Mouse (Mus musculus): ENCODE data around the gene Crxos. TPM values are rescaled to one million over a fixed set of nuclear protein-coding genes. Genes with fewer than 3 reads are reported as not detected.

Crxos gene
- polyA plus RNA-seq, 1 experiment from 2014 or later, result not detected

GRCm38 (mm10) chr7:15894251-15894650, 11.8 kb downstream of the Crxos start:
- DNase-seq (ENCODE audit: low spot score), result no peak
- Histone ChIP-seq H3K27me3 (ENCODE audit: control insufficient read depth, insufficient read depth, low read length) (no peaks in the 10 kb centered on the region), H3K4me2 (ENCODE audit: low read depth, low read length) (no peak overlapping the region), H3K36me3 (replicated peaks; ENCODE audit: control insufficient read depth, insufficient read depth, low read depth, low read length) (no peaks in the 10 kb centered on the region), H3K4me3 (ENCODE audit: low read depth, low read length) (no peak overlapping the region), H3K9me3 (replicated peaks; ENCODE audit: control insufficient read depth, low read length) (no peaks in the 10 kb centered on the region), H3K4me1 (ENCODE audit: control insufficient read depth, insufficient read depth, low read length) (no peaks in the 10 kb centered on the region), H3K27ac (replicated peaks; ENCODE audit: low read depth, low read length) (no peak overlapping the region), H3K9ac (replicated peaks; ENCODE audit: low read length) (no peak overlapping the region)
- WGBS, result 85% methylated on average over 1 of the region's 1 CpGs
- ATAC-seq (replicated peaks; ENCODE audit: insufficient number of reproducible peaks, low FRiP score, low TSS enrichment, low read depth), result no peak

GRCm38 (mm10) chr7:15901366-15902048, 19.1 kb downstream of the Crxos start:
- no peak overlapping the region for H3K4me3 ChIP-seq (ENCODE audit: low read depth, low read length)
- no peaks in the 10 kb centered on the region for H3K36me3 ChIP-seq (replicated peaks; ENCODE audit: control insufficient read depth, insufficient read depth, low read depth, low read length)
- no peak overlapping the region for H3K9ac ChIP-seq (replicated peaks; ENCODE audit: low read length)
- no peak overlapping the region for H3K4me2 ChIP-seq (ENCODE audit: low read depth, low read length)
- DNase-seq (ENCODE audit: low spot score), result no peak
- WGBS, result 81% methylated on average over 9 of the region's 9 CpGs
- no peaks in the 10 kb centered on the region for H3K4me1 ChIP-seq (ENCODE audit: control insufficient read depth, insufficient read depth, low read length)
- H3K9me3 ChIP-seq (replicated peaks; ENCODE audit: control insufficient read depth, low read length), result no peaks in the 10 kb centered on the region
- ATAC-seq (replicated peaks; ENCODE audit: insufficient number of reproducible peaks, low FRiP score, low TSS enrichment, low read depth), result no peak
- no peaks in the 10 kb centered on the region for H3K27me3 ChIP-seq (ENCODE audit: control insufficient read depth, insufficient read depth, low read length)
- H3K27ac ChIP-seq (replicated peaks; ENCODE audit: low read depth, low read length), result no peak overlapping the region

- Histone ChIP-seq H3K9me3 (replicated peaks; ENCODE audit: control insufficient read depth, low read length) (no peaks in the 10 kb centered on the region), H3K9ac (replicated peaks; ENCODE audit: low read length) (no peak overlapping the region), H3K4me2 (ENCODE audit: low read depth, low read length) (no peak overlapping the region), H3K27me3 (ENCODE audit: control insufficient read depth, insufficient read depth, low read length) (no peaks in the 10 kb centered on the region), H3K36me3 (replicated peaks; ENCODE audit: control insufficient read depth, insufficient read depth, low read depth, low read length) (no peaks in the 10 kb centered on the region), H3K27ac (replicated peaks; ENCODE audit: low read depth, low read length) (no peak overlapping the region), H3K4me3 (ENCODE audit: low read depth, low read length) (no peak overlapping the region), H3K4me1 (ENCODE audit: control insufficient read depth, insufficient read depth, low read length) (no peaks in the 10 kb centered on the region)
- DNase-seq (ENCODE audit: low spot score), result no peak
- no peak for ATAC-seq (replicated peaks; ENCODE audit: insufficient number of reproducible peaks, low FRiP score, low TSS enrichment, low read depth)
- WGBS, result 72% methylated on average over 7 of the region's 7 CpGs
These were observed 23.4 kb downstream of the Crxos start for GRCm38 (mm10) chr7:15905861-15906260.

- WGBS, result 83% methylated on average over 1 of the region's 1 CpGs
- Histone ChIP-seq H3K4me3 (ENCODE audit: low read depth, low read length) (no peak overlapping the region), H3K4me2 (ENCODE audit: low read depth, low read length) (no peak overlapping the region), H3K27ac (replicated peaks; ENCODE audit: low read depth, low read length) (no peak overlapping the region), H3K36me3 (replicated peaks; ENCODE audit: control insufficient read depth, insufficient read depth, low read depth, low read length) (no peaks in the 10 kb centered on the region), H3K4me1 (ENCODE audit: control insufficient read depth, insufficient read depth, low read length) (no peaks in the 10 kb centered on the region), H3K27me3 (ENCODE audit: control insufficient read depth, insufficient read depth, low read length) (no peaks in the 10 kb centered on the region), H3K9me3 (replicated peaks; ENCODE audit: control insufficient read depth, low read length) (no peaks in the 10 kb centered on the region), H3K9ac (replicated peaks; ENCODE audit: low read length) (no peak overlapping the region)
- DNase-seq (ENCODE audit: low spot score), result no peak
- no peak for ATAC-seq (replicated peaks; ENCODE audit: insufficient number of reproducible peaks, low FRiP score, low TSS enrichment, low read depth)
These were observed 24.2 kb downstream of the Crxos start for GRCm38 (mm10) chr7:15906602-15907001.

- Histone ChIP-seq H3K4me3 (ENCODE audit: low read depth, low read length) (no peak overlapping the region), H3K9ac (replicated peaks; ENCODE audit: low read length) (no peak overlapping the region), H3K4me1 (ENCODE audit: control insufficient read depth, insufficient read depth, low read length) (no peaks in the 10 kb centered on the region), H3K4me2 (ENCODE audit: low read depth, low read length) (no peak overlapping the region), H3K9me3 (replicated peaks; ENCODE audit: control insufficient read depth, low read length) (no peaks in the 10 kb centered on the region), H3K27me3 (ENCODE audit: control insufficient read depth, insufficient read depth, low read length) (no peaks in the 10 kb centered on the region), H3K27ac (replicated peaks; ENCODE audit: low read depth, low read length) (no peak overlapping the region), H3K36me3 (replicated peaks; ENCODE audit: control insufficient read depth, insufficient read depth, low read depth, low read length) (no peaks in the 10 kb centered on the region)
- 79% methylated on average over 8 of the region's 8 CpGs for WGBS
- DNase-seq (ENCODE audit: low spot score), result no peak
- no peak for ATAC-seq (replicated peaks; ENCODE audit: insufficient number of reproducible peaks, low FRiP score, low TSS enrichment, low read depth)
These were observed 25.7 kb downstream of the Crxos start for GRCm38 (mm10) chr7:15907971-15908590.

GRCm38 (mm10) chr7:15910521-15910920, 28.1 kb downstream of the Crxos start:
- Histone ChIP-seq H3K9me3 (replicated peaks; ENCODE audit: control insufficient read depth, low read length) (no peaks in the 10 kb centered on the region), H3K4me3 (ENCODE audit: low read depth, low read length) (no peak overlapping the region), H3K9ac (replicated peaks; ENCODE audit: low read length) (no peak overlapping the region), H3K27ac (replicated peaks; ENCODE audit: low read depth, low read length) (no peak overlapping the region), H3K27me3 (ENCODE audit: control insufficient read depth, insufficient read depth, low read length) (no peaks in the 10 kb centered on the region), H3K4me1 (ENCODE audit: control insufficient read depth, insufficient read depth, low read length) (no peaks in the 10 kb centered on the region), H3K4me2 (ENCODE audit: low read depth, low read length) (no peak overlapping the region), H3K36me3 (replicated peaks; ENCODE audit: control insufficient read depth, insufficient read depth, low read depth, low read length) (no peaks in the 10 kb centered on the region)
- WGBS, result 82% methylated on average over 5 of the region's 5 CpGs
- no peak for ATAC-seq (replicated peaks; ENCODE audit: insufficient number of reproducible peaks, low FRiP score, low TSS enrichment, low read depth)
- no peak for DNase-seq (ENCODE audit: low spot score)

GRCm38 (mm10) chr7:15912183-15912582, 29.8 kb downstream of the Crxos start:
- no peaks in the 10 kb centered on the region for H3K4me1 ChIP-seq (ENCODE audit: control insufficient read depth, insufficient read depth, low read length)
- DNase-seq (ENCODE audit: low spot score) (peak; percentile 93), ATAC-seq (replicated peaks; ENCODE audit: insufficient number of reproducible peaks, low FRiP score, low TSS enrichment, low read depth) (peak; percentile 70)
- H3K4me3 ChIP-seq (ENCODE audit: low read depth, low read length), result no peak overlapping the region
- no peak overlapping the region for H3K27ac ChIP-seq (replicated peaks; ENCODE audit: low read depth, low read length)
- no peaks in the 10 kb centered on the region for H3K36me3 ChIP-seq (replicated peaks; ENCODE audit: control insufficient read depth, insufficient read depth, low read depth, low read length)
- 3% methylated on average over 4 of the region's 4 CpGs for WGBS
- no peak overlapping the region for H3K4me2 ChIP-seq (ENCODE audit: low read depth, low read length)
- H3K9ac ChIP-seq (replicated peaks; ENCODE audit: low read length), result no peak overlapping the region
- no peaks in the 10 kb centered on the region for H3K27me3 ChIP-seq (ENCODE audit: control insufficient read depth, insufficient read depth, low read length)
- no peaks in the 10 kb centered on the region for H3K9me3 ChIP-seq (replicated peaks; ENCODE audit: control insufficient read depth, low read length)

- Histone ChIP-seq H3K4me2 (ENCODE audit: low read depth, low read length) (no peak overlapping the region), H3K4me3 (ENCODE audit: low read depth, low read length) (no peak overlapping the region), H3K9ac (replicated peaks; ENCODE audit: low read length) (no peak overlapping the region), H3K9me3 (replicated peaks; ENCODE audit: control insufficient read depth, low read length) (no peaks in the 10 kb centered on the region), H3K27ac (replicated peaks; ENCODE audit: low read depth, low read length) (no peak overlapping the region), H3K36me3 (replicated peaks; ENCODE audit: control insufficient read depth, insufficient read depth, low read depth, low read length) (peaks cover 7% of the 10 kb centered on the region), H3K27me3 (ENCODE audit: control insufficient read depth, insufficient read depth, low read length) (no peaks in the 10 kb centered on the region), H3K4me1 (ENCODE audit: control insufficient read depth, insufficient read depth, low read length) (no peaks in the 10 kb centered on the region)
- ATAC-seq (replicated peaks; ENCODE audit: insufficient number of reproducible peaks, low FRiP score, low TSS enrichment, low read depth), result no peak
- peak; percentile 69 for DNase-seq (ENCODE audit: low spot score)
- WGBS, result 47% methylated on average over 2 of the region's 2 CpGs
These were observed 31.8 kb downstream of the Crxos start for GRCm38 (mm10) chr7:15914252-15914651.
